In the genomic region with DNA sequence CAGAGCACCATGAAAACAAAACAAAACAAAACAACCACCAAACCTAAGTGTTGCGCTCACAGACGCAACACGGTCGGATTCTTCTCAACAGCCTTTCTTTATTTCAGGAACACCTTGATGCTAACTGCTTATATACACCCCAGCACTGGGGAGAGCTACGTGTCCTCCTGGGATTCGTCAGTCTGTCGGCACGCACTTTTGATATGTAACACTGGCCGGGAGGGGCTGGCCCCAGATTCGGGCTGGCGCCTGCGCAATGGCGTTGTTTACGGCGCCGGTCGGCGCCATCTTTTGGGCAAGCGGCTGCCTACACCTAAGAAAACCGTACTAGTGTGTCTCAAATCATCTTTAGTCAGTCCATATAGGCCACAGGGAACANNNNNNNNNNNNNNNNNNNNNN, we compare ENCODE assay signal across 15 mouse cellular contexts. TPM values are rescaled to one million over a fixed set of nuclear protein-coding genes. Genes with fewer than 3 reads are reported as not detected.
"Had no signal": no experiment of that assay in that cellular context is flagged by ENCODE, and none has a peak within 500 bp of the region (broad histone marks: within the 10 kb centered on the region; RNA-seq: fewer than 3 reads in every experiment).

No protein-coding gene starts in this region.

- H3K9me3 ChIP-seq: lung, embryonic 15.5 days; midbrain, embryonic 13.5 days; midbrain, embryonic 15.5 days; neural tube, embryonic 12.5 days; stomach, embryonic 15.5 days had no signal

- H3K9ac ChIP-seq: liver, postnatal 0 days; lung, embryonic 15.5 days; midbrain, embryonic 13.5 days; midbrain, embryonic 15.5 days; neural tube, embryonic 12.5 days; stomach, embryonic 15.5 days had no signal

- H3K27ac ChIP-seq: lung, embryonic 15.5 days; macrophage; midbrain, embryonic 13.5 days; midbrain, embryonic 15.5 days; neural tube, embryonic 12.5 days; stomach, embryonic 15.5 days; stomach, postnatal 0 days had no signal

- H3K4me2 ChIP-seq: lung, embryonic 15.5 days; midbrain, embryonic 11.5 days; midbrain, embryonic 13.5 days; midbrain, embryonic 15.5 days; neural tube, embryonic 12.5 days; stomach, embryonic 15.5 days had no signal

- H3K36me3 ChIP-seq: lung, embryonic 15.5 days; midbrain, embryonic 13.5 days; midbrain, embryonic 15.5 days; neural tube, embryonic 12.5 days; stomach, embryonic 15.5 days had no signal

- H3K4me1 ChIP-seq: lung, embryonic 15.5 days; midbrain, embryonic 13.5 days; midbrain, embryonic 15.5 days; neural tube, embryonic 12.5 days; stomach, embryonic 15.5 days had no signal

- H3K4me3 ChIP-seq: lung, embryonic 15.5 days; megakaryocyte, embryonic 14.5 days; midbrain, embryonic 13.5 days; midbrain, embryonic 15.5 days; neural tube, embryonic 12.5 days; stomach, embryonic 15.5 days had no signal

- ATAC-seq: liver, postnatal 0 days had no signal

- H3K27me3 ChIP-seq: lung, embryonic 15.5 days; midbrain, embryonic 13.5 days; midbrain, embryonic 15.5 days; neural tube, embryonic 12.5 days; stomach, embryonic 15.5 days had no signal

RNA-seq across cellular contexts. Expression of gene 9830107B12Rik, which starts 25.6 kb away (rescaled TPM):
- polyA plus RNA-seq: lung, embryonic 15.5 days; midbrain, embryonic 11.5 days; midbrain, embryonic 13.5 days; midbrain, embryonic 15.5 days; midbrain, postnatal 0 days; neural tube, embryonic 12.5 days; neural tube, embryonic 14.5 days; stomach, postnatal 0 days had no signal

RNA-seq across cellular contexts. Expression of gene 1700067P10Rik, which starts 31.3 kb away (rescaled TPM):
- polyA plus RNA-seq: liver, postnatal 0 days; lung, adult 2 months; lung, embryonic 15.5 days; lung, postnatal 0 days; macrophage; midbrain, embryonic 11.5 days; midbrain, embryonic 15.5 days; midbrain, postnatal 0 days; neural tube, embryonic 12.5 days; neural tube, embryonic 14.5 days; spleen, adult 2 months; stomach, embryonic 15.5 days; stomach, postnatal 0 days had no signal

RNA-seq across cellular contexts. Expression of gene A530064D06Rik, which starts 46.6 kb away (rescaled TPM):
- polyA plus RNA-seq: lung, embryonic 15.5 days; midbrain, embryonic 11.5 days; midbrain, embryonic 13.5 days; midbrain, embryonic 15.5 days; midbrain, postnatal 0 days; neural tube, embryonic 12.5 days; neural tube, embryonic 14.5 days; stomach, postnatal 0 days had no signal
